Mouse (Mus musculus): ENCODE results near the gene Mrpl11. TPM values are rescaled to one million over a fixed set of nuclear protein-coding genes. Genes with fewer than 3 reads are reported as not detected.
A peak's percentile ranks its signal among the peaks of the same experiment; 100 is the strongest.
"Not testable (repeated sequence)": the region's sequence is repeated elsewhere in the genome, so short reads cannot be mapped to it uniquely, and the experiment has no call there.

Gene Mrpl11
- polyA plus RNA-seq, 1 experiment from 2014 or later = 145 TPM

DNA sequence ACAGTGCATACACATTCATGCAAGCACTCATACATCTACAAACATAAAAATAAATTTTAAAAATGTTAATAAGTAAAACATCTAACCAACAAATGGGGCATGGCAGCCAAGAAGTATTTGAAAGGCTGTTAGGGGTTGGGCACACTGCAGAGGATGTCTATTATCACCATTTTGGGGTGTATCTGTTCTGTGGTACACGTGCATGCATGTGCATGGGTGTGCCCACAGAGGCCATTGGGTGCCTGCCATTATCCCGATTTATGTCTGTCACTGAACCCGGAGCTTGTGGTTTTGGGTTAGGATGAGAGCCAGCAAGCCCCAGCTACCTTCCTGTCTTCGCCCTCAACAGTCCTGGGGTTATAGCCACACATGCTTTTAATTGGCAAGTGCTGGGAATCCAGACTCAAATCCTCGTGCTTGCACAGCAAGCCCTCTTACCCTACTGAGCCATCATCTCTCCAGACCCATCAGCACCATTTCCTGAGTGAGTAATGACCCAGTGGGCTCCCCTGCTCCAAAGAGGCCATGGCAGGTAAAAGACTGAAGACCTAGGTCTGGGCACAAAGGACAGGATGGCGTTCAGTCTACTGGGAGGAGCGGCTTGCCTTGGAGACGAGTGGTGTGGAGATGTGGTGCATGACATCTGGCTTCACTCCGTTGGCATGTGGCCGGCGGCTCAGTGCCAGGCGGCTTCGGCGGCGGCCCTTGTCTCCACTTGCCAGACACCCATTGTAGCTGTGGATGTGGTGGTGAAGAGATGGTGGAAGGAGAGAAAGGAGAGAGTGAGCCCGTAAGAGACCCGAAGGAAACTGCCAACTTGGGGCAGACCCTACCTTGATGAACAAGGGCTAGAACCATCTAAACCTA lies 24.3 kb upstream of the Mrpl11 start:
- H3K9ac ChIP-seq (ENCODE audit: low read length) = no peak overlapping the region
- WGBS = 89% methylated on average over 17 of the region's 17 CpGs
- no peaks in the 10 kb centered on the region for H3K36me3 ChIP-seq (ENCODE audit: control insufficient read depth, insufficient read depth, low read length)
- H3K27me3 ChIP-seq (ENCODE audit: control insufficient read depth, insufficient read depth, low read length) = peaks cover 7% of the 10 kb centered on the region
- DNase-seq (ENCODE audit: low spot score) = no peak
- ATAC-seq (replicated peaks; ENCODE audit: low FRiP score) = no peak
- H3K9me3 ChIP-seq (ENCODE audit: control insufficient read depth, low read length) = no peaks in the 10 kb centered on the region
- H3K4me1 ChIP-seq (replicated peaks; ENCODE audit: control insufficient read depth, insufficient read depth, low read length) = peaks cover 3% of the 10 kb centered on the region
- no peak overlapping the region for H3K4me3 ChIP-seq (ENCODE audit: low read depth, low read length)
- no peak overlapping the region for H3K4me2 ChIP-seq (ENCODE audit: low read depth, low read length, severe bottlenecking)
- H3K27ac ChIP-seq (ENCODE audit: low read depth, low read length) = no peak overlapping the region

DNA sequence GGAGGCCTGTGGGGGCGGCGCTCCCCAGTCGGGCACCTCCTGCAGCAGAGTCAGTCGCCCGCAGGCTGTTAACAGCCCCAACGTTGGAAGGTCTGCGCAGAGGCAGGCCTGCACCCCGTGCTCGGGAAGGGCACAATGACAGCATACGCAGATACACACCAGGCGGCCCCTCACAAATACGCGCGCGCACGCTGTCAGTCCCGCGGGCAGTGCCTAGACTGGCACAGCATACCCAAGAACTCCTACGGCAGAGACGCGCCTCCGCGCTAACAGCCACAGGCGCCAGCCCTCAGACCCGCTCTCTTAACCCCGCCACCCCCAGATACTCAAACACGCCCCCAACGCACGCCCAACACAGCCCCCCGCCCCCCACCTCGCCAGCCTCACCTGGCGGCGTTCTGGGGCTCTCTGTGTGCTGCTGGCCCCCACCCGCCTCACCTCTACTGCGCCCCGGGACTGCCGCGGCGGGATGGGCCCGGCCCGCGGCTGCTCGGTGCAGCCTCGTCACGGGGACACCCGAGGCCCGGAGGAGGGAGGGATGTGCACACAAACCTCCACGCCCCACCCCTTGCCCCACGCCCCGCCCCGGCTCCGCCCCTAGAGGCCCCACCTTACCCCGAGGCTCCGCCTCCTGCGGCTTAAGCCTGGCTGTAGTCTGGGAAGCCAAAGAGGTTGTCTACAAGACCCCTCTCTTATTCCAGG lies 19.2 kb upstream of the Mrpl11 start, which contains the start of gene Peli3:
Gene Peli3, minus strand, starts transcription at position 577 of the 702 bp plus-strand sequence.
- H3K4me2 ChIP-seq (ENCODE audit: low read depth, low read length, severe bottlenecking) = peak within 1 kb of the TSS; percentile 96
- peaks cover 3% of the 10 kb centered on the region for H3K4me1 ChIP-seq (replicated peaks; ENCODE audit: control insufficient read depth, insufficient read depth, low read length)
- H3K36me3 ChIP-seq (ENCODE audit: control insufficient read depth, insufficient read depth, low read length) = no peaks in the 10 kb centered on the region
- DNase-seq (ENCODE audit: low spot score) = peak; percentile 94
- H3K4me3 ChIP-seq (ENCODE audit: low read depth, low read length) = peak within 1 kb of the TSS; percentile 66
- peak within 1 kb of the TSS; percentile 60 for H3K9ac ChIP-seq (ENCODE audit: low read length)
- peak; percentile 96 for ATAC-seq (replicated peaks; ENCODE audit: low FRiP score)
- no peaks in the 10 kb centered on the region for H3K9me3 ChIP-seq (ENCODE audit: control insufficient read depth, low read length)
- H3K27ac ChIP-seq (ENCODE audit: low read depth, low read length) = no peak within 1 kb of the TSS
- peaks cover 7% of the 10 kb centered on the region for H3K27me3 ChIP-seq (ENCODE audit: control insufficient read depth, insufficient read depth, low read length)
- under 1% methylated on average over 53 of the region's 55 CpGs for WGBS

GRCm38 (mm10) chr19:4943253-4943588 lies 18.7 kb upstream of the Mrpl11 start:
- Histone ChIP-seq H3K27me3 (ENCODE audit: control insufficient read depth, insufficient read depth, low read length) (peaks cover 7% of the 10 kb centered on the region), H3K9ac (ENCODE audit: low read length) (peak overlapping the region; percentile 60), H3K27ac (ENCODE audit: low read depth, low read length) (no peak overlapping the region), H3K36me3 (ENCODE audit: control insufficient read depth, insufficient read depth, low read length) (no peaks in the 10 kb centered on the region), H3K9me3 (ENCODE audit: control insufficient read depth, low read length) (no peaks in the 10 kb centered on the region), H3K4me1 (replicated peaks; ENCODE audit: control insufficient read depth, insufficient read depth, low read length) (peaks cover 3% of the 10 kb centered on the region), H3K4me2 (ENCODE audit: low read depth, low read length, severe bottlenecking) (peak overlapping the region; percentile 96), H3K4me3 (ENCODE audit: low read depth, low read length) (peak overlapping the region; percentile 66)
- WGBS = 9% methylated on average over 13 of the region's 13 CpGs
- ATAC-seq (replicated peaks; ENCODE audit: low FRiP score) = no peak; the same call in 1 of the 2 replicates
- no peak for DNase-seq (ENCODE audit: low spot score)

DNA sequence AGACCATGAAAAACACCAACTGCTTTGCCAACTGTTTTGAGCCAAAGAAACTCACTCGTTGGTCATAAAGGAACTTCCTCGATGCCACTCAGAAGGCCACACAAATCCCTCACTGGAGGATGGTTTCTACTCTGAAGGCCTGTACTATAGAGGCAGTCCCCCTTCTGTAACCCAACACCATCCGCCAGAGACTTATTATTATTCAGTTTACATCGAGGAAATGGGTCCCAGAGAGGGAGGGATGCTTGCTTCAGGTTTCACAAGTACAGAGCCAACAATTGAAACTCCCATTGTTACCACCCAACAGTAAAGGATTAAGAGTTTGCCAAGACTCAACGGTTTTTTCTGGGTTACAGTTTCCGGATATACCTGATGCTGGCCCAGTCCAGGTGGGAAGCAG lies 16.4 kb upstream of the Mrpl11 start:
- ATAC-seq (replicated peaks; ENCODE audit: low FRiP score) (no peak), DNase-seq (ENCODE audit: low spot score) (no peak)
- H3K9ac ChIP-seq (ENCODE audit: low read length) = no peak overlapping the region
- no peak overlapping the region for H3K4me3 ChIP-seq (ENCODE audit: low read depth, low read length)
- no peaks in the 10 kb centered on the region for H3K36me3 ChIP-seq (ENCODE audit: control insufficient read depth, insufficient read depth, low read length)
- peaks cover 7% of the 10 kb centered on the region for H3K27me3 ChIP-seq (ENCODE audit: control insufficient read depth, insufficient read depth, low read length)
- no peak overlapping the region for H3K27ac ChIP-seq (ENCODE audit: low read depth, low read length)
- H3K9me3 ChIP-seq (ENCODE audit: control insufficient read depth, low read length) = no peaks in the 10 kb centered on the region
- peaks cover 3% of the 10 kb centered on the region for H3K4me1 ChIP-seq (replicated peaks; ENCODE audit: control insufficient read depth, insufficient read depth, low read length)
- no peak overlapping the region for H3K4me2 ChIP-seq (ENCODE audit: low read depth, low read length, severe bottlenecking)
- WGBS = 49% methylated on average over 6 of the region's 6 CpGs

DNA sequence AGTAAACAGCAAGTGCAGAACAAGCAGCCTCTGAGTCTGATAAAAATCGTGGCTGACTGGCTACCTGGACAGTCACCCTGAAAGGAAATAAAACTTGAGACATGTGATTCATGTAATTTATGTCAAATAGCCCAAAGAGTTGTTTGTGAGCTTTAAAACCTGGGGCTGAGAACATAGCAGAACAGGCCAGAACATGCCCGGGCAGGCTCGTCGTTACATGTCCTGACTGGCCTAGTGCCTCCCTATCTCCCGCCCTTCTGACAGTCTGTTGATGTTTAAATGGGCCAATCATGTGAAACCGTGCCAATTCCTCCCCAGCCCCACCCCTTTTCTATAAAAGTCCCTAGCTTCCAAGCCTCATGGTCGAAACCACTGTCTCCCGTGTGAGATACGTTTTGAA lies 13.3 kb upstream of the Mrpl11 start:
- H3K9ac ChIP-seq (ENCODE audit: low read length); H3K9me3 ChIP-seq (ENCODE audit: control insufficient read depth, low read length); DNase-seq (ENCODE audit: low spot score); ATAC-seq (replicated peaks; ENCODE audit: low FRiP score); H3K27me3 ChIP-seq (ENCODE audit: control insufficient read depth, insufficient read depth, low read length); H3K4me3 ChIP-seq (ENCODE audit: low read depth, low read length); H3K4me1 ChIP-seq (replicated peaks; ENCODE audit: control insufficient read depth, insufficient read depth, low read length); H3K27ac ChIP-seq (ENCODE audit: low read depth, low read length); H3K4me2 ChIP-seq (ENCODE audit: low read depth, low read length, severe bottlenecking); H3K36me3 ChIP-seq (ENCODE audit: control insufficient read depth, insufficient read depth, low read length): not testable (repeated sequence)
- 92% methylated on average over 9 of the region's 9 CpGs for WGBS

DNA sequence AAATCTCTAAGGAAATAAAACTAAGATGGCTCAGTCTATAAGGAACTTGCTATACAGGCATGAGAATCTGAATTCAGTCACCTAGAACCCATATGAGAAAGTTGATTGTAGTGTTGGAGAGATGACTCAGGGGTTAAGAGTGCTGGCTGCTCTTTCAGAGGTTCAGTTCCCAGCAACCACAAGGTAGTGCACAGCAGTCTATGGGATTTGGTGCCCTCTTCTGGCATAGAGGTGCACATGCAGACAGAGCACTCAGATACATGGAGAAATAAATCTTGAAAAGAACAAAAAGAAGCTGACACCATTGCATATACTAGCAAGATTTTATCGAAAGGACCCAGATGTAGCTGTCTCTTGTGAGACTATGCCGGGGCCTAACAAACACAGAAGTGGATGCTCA lies 6.3 kb downstream of the Mrpl11 start:
- no peak for ATAC-seq (replicated peaks; ENCODE audit: low FRiP score)
- peak; percentile 43 for DNase-seq (ENCODE audit: low spot score)
- Histone ChIP-seq H3K27me3 (ENCODE audit: control insufficient read depth, insufficient read depth, low read length) (no peaks in the 10 kb centered on the region), H3K4me2 (ENCODE audit: low read depth, low read length, severe bottlenecking) (no peak overlapping the region), H3K9ac (ENCODE audit: low read length) (no peak overlapping the region), H3K9me3 (ENCODE audit: control insufficient read depth, low read length) (no peaks in the 10 kb centered on the region), H3K36me3 (ENCODE audit: control insufficient read depth, insufficient read depth, low read length) (peaks cover 6% of the 10 kb centered on the region), H3K27ac (ENCODE audit: low read depth, low read length) (no peak overlapping the region), H3K4me1 (replicated peaks; ENCODE audit: control insufficient read depth, insufficient read depth, low read length) (no peaks in the 10 kb centered on the region), H3K4me3 (ENCODE audit: low read depth, low read length) (no peak overlapping the region)
- WGBS = 88% methylated on average over 2 of the region's 2 CpGs

DNA sequence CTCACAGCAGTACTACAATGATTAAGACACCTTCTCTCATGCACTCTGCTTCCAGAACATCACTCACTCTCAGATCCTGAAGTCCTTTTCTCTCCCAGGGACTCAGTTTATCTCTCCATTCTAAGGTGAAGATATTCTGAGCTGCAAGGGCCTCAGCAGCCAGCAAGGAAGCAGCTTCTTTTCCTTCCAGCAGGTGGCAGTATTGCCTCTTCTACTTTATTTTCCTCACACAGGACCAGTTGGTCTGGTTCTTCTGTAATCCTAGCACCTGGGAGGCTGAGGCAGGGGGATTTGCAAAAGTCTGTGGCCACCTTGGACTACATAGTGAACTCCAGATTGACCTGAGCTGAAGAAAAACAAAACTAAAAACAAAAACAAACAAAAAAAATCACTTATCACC lies 19.8 kb downstream of the Mrpl11 start:
- Histone ChIP-seq H3K9me3 (ENCODE audit: control insufficient read depth, low read length) (no peaks in the 10 kb centered on the region), H3K4me3 (ENCODE audit: low read depth, low read length) (no peak overlapping the region), H3K36me3 (ENCODE audit: control insufficient read depth, insufficient read depth, low read length) (no peaks in the 10 kb centered on the region), H3K4me1 (replicated peaks; ENCODE audit: control insufficient read depth, insufficient read depth, low read length) (no peaks in the 10 kb centered on the region), H3K27me3 (ENCODE audit: control insufficient read depth, insufficient read depth, low read length) (peaks cover 12% of the 10 kb centered on the region), H3K9ac (ENCODE audit: low read length) (no peak overlapping the region), H3K27ac (ENCODE audit: low read depth, low read length) (no peak overlapping the region), H3K4me2 (ENCODE audit: low read depth, low read length, severe bottlenecking) (no peak overlapping the region)
- no peak for ATAC-seq (replicated peaks; ENCODE audit: low FRiP score)
- peak; percentile 57 for DNase-seq (ENCODE audit: low spot score)

DNA sequence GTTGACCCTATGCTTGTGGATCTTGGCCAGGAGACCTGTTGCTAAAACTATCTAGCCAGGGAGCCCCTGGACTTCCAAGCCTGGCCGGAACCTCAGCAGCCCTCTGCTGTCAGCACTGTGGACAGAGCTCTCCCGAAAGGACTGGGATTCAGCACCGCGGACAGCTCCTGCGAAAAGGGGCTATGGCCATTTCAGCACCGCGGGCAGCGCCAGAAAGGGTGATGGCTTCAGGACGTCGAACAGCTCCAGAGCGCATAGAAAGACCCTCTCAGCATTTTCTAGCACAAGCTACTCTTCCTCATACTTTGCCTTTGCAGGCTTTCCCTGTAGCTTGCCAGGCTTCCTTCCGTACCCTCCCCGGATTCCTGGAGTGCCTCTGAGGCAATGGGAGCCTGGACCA lies 27.1 kb downstream of the Mrpl11 start:
- ATAC-seq (replicated peaks; ENCODE audit: low FRiP score) (no peak), DNase-seq (ENCODE audit: low spot score) (peak; percentile 96)
- no peaks in the 10 kb centered on the region for H3K36me3 ChIP-seq (ENCODE audit: control insufficient read depth, insufficient read depth, low read length)
- no peak overlapping the region for H3K9ac ChIP-seq (ENCODE audit: low read length)
- no peaks in the 10 kb centered on the region for H3K9me3 ChIP-seq (ENCODE audit: control insufficient read depth, low read length)
- H3K4me3 ChIP-seq (ENCODE audit: low read depth, low read length) = 0 out of 2 replicates have a peak overlapping the region, but pooled peaks have one; percentile 26
- peak overlapping the region; percentile 48 for H3K4me2 ChIP-seq (ENCODE audit: low read depth, low read length, severe bottlenecking)
- H3K27ac ChIP-seq (ENCODE audit: low read depth, low read length) = no peak overlapping the region
- no peaks in the 10 kb centered on the region for H3K4me1 ChIP-seq (replicated peaks; ENCODE audit: control insufficient read depth, insufficient read depth, low read length)
- WGBS = 6% methylated on average over 13 of the region's 13 CpGs
- peaks cover 38% of the 10 kb centered on the region for H3K27me3 ChIP-seq (ENCODE audit: control insufficient read depth, insufficient read depth, low read length)
